Mouse (Mus musculus): ENCODE measurements around the gene Prss21. TPM values are rescaled to one million over a fixed set of nuclear protein-coding genes. Genes with fewer than 3 reads are reported as not detected.
A peak's percentile ranks its signal among the peaks of the same experiment; 100 is the strongest.

Prss21 gene
- polyA plus RNA-seq, 1 experiment from 2014 or later, result not detected

DNA sequence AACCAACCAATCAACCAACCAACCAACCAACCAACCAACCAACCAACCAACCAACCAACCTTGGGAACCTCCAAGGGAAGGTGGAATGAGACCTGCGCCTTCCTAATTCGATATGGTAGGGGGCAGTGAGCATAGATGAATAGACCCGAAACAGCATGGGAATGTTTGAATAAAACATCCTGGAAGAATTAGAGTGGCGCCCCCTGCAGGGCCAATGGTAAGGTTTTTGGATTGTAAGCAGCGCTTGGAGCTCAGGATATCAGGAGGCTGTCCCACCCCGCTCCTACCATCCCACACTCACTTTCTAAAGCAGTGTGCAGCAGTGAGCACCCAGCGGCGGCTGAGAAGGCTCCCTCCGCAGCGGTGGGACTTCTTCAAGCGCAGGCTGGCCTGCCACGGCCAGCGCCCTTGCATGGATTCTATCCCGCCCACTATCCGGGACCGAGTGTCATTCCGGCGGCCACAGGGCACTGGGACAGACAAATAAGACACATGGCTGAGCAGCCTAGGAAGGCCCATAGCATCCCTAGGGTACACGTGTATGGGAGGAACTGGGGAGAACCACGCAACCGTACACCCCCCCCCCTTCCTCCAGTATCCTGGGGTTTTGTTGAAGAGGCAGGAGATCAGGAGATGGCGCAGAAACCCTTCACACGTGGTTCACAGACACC lies 24.6 kb upstream of the Prss21 start:
- peak; percentile 5; the same call in 1 of the 2 replicates for ATAC-seq
- no peak overlapping the region for H3K9ac ChIP-seq (replicated peaks)

DNA sequence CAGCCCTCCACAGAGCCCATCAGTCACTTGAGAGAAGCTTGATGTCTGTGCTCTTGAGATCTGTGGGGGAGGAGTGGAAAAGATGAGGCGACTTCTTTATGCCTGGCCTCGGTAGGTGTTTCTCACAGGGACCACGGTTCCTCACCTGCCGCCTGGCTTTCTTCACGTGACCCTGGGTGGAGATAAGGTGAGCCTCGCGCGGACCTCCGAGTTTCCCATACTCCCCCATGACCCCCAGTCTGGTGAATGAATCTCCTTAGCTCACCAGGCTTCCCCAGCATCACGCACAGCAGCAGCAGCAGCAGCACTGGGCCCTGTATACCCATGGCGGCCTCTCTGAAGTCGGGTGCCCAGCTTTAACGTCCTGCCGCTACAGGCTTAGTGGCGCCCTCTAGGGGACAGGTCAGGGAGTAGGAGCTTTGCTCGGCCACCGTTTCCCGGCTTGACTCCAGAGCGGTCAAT lies 24.0 kb upstream of the Prss21 start, which contains the start of the genes Prss32 and Prss41:
TSS of gene Prss32 (plus strand) at position 44 of the 462 bp plus-strand sequence.
TSS of gene Prss41 (minus strand) at position 361 of the 462 bp plus-strand sequence.
- H3K9ac ChIP-seq (replicated peaks), result no peak within 1 kb of the TSS
- H3K36me3 ChIP-seq (replicated peaks; ENCODE audit: insufficient read depth, low read length), result no peaks in the 10 kb centered on the region
- TF ChIP-seq CTCF (IDR thresholded peaks at IDR 0.05; ENCODE audit: low read depth), result peak; percentile 85
- no peak for TF ChIP-seq EP300 (IDR thresholded peaks at IDR 0.05; ENCODE audit: low read depth)
- no peak within 1 kb of the TSS for H3K4me3 ChIP-seq (ENCODE audit: low read depth, low read length)
- H3K4me2 ChIP-seq (ENCODE audit: low read depth, low read length), result peak within 1 kb of the TSS; percentile 43; the same call in 1 of the 2 replicates
- no peaks in the 10 kb centered on the region for H3K4me1 ChIP-seq (ENCODE audit: insufficient read depth)
- 18% methylated on average over 19 of the region's 19 CpGs for WGBS (ENCODE audit: insufficient replicate concordance)
- no peaks in the 10 kb centered on the region for H3K9me3 ChIP-seq (ENCODE audit: low read length)
- DNase-seq (peak; percentile 76), ATAC-seq (peak; percentile 70; the same call in 1 of the 2 replicates)
- no peak within 1 kb of the TSS for H3K27ac ChIP-seq (ENCODE audit: low read depth)
- no peaks in the 10 kb centered on the region for H3K27me3 ChIP-seq (ENCODE audit: insufficient read depth, low read length)

More for the DNA sequence above, 24.6 kb upstream of the Prss21 start:
- Histone ChIP-seq H3K9me3 (ENCODE audit: low read length) (no peaks in the 10 kb centered on the region), H3K27ac (ENCODE audit: low read depth) (no peak overlapping the region), H3K4me2 (ENCODE audit: low read depth, low read length) (peak overlapping the region; percentile 43; the same call in 1 of the 2 replicates), H3K36me3 (replicated peaks; ENCODE audit: insufficient read depth, low read length) (no peaks in the 10 kb centered on the region), H3K27me3 (ENCODE audit: insufficient read depth, low read length) (no peaks in the 10 kb centered on the region), H3K4me3 (ENCODE audit: low read depth, low read length) (no peak overlapping the region), H3K4me1 (ENCODE audit: insufficient read depth) (no peaks in the 10 kb centered on the region)
- TF ChIP-seq EP300 (IDR thresholded peaks at IDR 0.05; ENCODE audit: low read depth) (no peak), CTCF (IDR thresholded peaks at IDR 0.05; ENCODE audit: low read depth) (peak; percentile 54)
- DNase-seq, result peak; percentile 43
- 55% methylated on average over 23 of the region's 23 CpGs for WGBS (ENCODE audit: insufficient replicate concordance)

DNA sequence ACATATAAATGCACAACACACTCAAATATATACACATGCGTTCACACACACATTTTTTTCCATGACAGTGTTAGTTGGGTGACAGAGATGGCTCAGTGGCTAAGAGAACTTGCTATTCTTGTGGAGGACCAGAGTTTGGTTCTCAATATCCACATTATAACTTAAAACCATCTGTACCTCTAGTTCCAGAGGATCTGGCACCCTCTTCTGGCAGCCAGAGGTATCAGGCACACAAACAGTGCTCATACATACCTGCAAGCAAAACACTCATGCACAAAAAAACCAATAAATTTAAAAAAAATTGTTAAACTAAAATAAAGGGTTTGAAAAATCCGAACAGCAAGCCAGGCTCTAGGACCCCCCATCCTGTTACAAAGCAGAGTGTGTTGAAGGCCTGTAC lies 17.8 kb upstream of the Prss21 start:
- TF ChIP-seq EP300 (IDR thresholded peaks at IDR 0.05; ENCODE audit: low read depth) (no peak), CTCF (IDR thresholded peaks at IDR 0.05; ENCODE audit: low read depth) (peak; percentile 44)
- no peak overlapping the region for H3K4me2 ChIP-seq (ENCODE audit: low read depth, low read length)
- no peaks in the 10 kb centered on the region for H3K9me3 ChIP-seq (ENCODE audit: low read length)
- no peak overlapping the region for H3K4me3 ChIP-seq (ENCODE audit: low read depth, low read length)
- no peaks in the 10 kb centered on the region for H3K4me1 ChIP-seq (ENCODE audit: insufficient read depth)
- 66% methylated on average over 2 of the region's 2 CpGs for WGBS (ENCODE audit: insufficient replicate concordance)
- H3K36me3 ChIP-seq (replicated peaks; ENCODE audit: insufficient read depth, low read length), result no peaks in the 10 kb centered on the region
- no peaks in the 10 kb centered on the region for H3K27me3 ChIP-seq (ENCODE audit: insufficient read depth, low read length)
- no peak for DNase-seq
- ATAC-seq, result no peak
- no peak overlapping the region for H3K9ac ChIP-seq (replicated peaks)
- H3K27ac ChIP-seq (ENCODE audit: low read depth), result no peak overlapping the region

DNA sequence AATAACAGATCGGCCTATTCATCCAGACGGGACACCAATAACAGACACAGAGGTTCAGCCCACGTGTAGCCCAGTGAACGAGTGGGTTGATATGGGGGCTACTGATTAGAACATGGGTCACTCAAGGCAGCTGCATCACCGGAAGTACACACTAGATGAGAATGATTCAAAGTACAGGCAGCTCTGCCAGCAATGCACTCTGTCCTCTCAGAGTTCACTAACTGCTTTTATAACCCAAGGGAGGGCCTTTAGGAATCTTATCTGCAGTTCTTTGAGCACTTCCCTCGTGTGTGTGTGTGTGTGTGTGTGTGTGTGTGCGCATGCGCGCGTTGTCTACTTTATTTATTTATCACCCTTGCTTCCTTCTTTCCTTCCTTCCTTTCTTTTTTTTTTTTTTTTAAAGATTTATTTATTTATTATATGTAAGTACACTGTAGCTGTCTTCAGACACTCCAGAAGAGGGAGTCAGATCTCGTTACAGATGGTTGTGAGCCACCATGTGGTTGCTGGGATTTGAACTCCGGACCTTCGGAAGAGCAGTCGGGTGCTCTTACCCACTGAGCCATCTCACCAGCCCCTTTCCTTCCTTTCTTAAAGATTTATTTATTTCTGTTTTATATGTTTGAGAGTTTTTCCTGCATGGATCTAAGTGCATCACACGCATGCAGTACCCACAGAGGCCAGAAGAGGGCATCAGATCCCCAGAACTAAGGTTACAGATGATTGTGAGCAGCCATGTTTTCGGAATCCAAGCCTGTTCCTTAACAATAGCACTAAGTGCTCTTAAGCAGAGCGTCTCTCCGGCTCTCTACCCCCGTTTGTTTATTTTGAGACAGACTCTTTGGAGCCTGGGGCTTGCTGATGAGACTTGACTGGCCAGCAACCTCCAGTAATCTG lies 16.8 kb upstream of the Prss21 start:
- TF ChIP-seq EP300 (IDR thresholded peaks at IDR 0.05; ENCODE audit: low read depth) (no peak), CTCF (IDR thresholded peaks at IDR 0.05; ENCODE audit: low read depth) (peak; percentile 83)
- Histone ChIP-seq H3K4me3 (ENCODE audit: low read depth, low read length) (no peak overlapping the region), H3K27me3 (ENCODE audit: insufficient read depth, low read length) (no peaks in the 10 kb centered on the region), H3K27ac (ENCODE audit: low read depth) (no peak overlapping the region), H3K4me2 (ENCODE audit: low read depth, low read length) (no peak overlapping the region), H3K36me3 (replicated peaks; ENCODE audit: insufficient read depth, low read length) (no peaks in the 10 kb centered on the region), H3K9ac (replicated peaks) (no peak overlapping the region), H3K9me3 (ENCODE audit: low read length) (no peaks in the 10 kb centered on the region), H3K4me1 (ENCODE audit: insufficient read depth) (no peaks in the 10 kb centered on the region)
- peak; percentile 56 for ATAC-seq
- 50% methylated on average over 18 of the region's 19 CpGs for WGBS (ENCODE audit: insufficient replicate concordance)
- DNase-seq, result peak; percentile 75

DNA sequence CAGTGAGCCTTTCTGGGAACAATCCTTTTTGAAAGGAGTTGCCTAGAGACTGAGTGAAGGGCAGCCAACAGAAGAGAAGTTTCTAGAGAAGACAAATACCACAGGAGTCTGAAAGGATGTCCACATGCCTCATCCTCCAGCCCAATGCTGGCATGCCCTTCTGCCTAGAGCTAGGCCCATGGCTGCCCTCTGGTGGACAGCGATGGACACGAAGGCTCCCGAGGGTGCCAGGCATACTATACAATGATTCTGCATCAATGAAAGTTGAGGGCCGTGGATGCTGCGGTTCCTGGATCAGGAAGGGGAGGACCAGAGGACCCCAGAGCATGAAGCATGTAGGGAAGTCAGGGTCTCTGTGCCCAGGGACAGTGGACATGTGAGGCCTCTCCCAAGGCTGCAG lies 14.6 kb upstream of the Prss21 start:
- ATAC-seq, result no peak
- 33% methylated on average over 5 of the region's 5 CpGs for WGBS (ENCODE audit: insufficient replicate concordance)

More for the DNA sequence above, 14.6 kb upstream of the Prss21 start:
- H3K9me3 ChIP-seq (ENCODE audit: low read length), result no peaks in the 10 kb centered on the region
- no peaks in the 10 kb centered on the region for H3K27me3 ChIP-seq (ENCODE audit: insufficient read depth, low read length)
- H3K9ac ChIP-seq (replicated peaks), result no peak overlapping the region
- no peaks in the 10 kb centered on the region for H3K4me1 ChIP-seq (ENCODE audit: insufficient read depth)
- TF ChIP-seq EP300 (IDR thresholded peaks at IDR 0.05; ENCODE audit: low read depth) (no peak), CTCF (IDR thresholded peaks at IDR 0.05; ENCODE audit: low read depth) (peak; percentile 83)
- H3K4me3 ChIP-seq (ENCODE audit: low read depth, low read length), result no peak overlapping the region
- no peaks in the 10 kb centered on the region for H3K36me3 ChIP-seq (replicated peaks; ENCODE audit: insufficient read depth, low read length)
- H3K27ac ChIP-seq (ENCODE audit: low read depth), result no peak overlapping the region
- peak; percentile 74 for DNase-seq
- H3K4me2 ChIP-seq (ENCODE audit: low read depth, low read length), result no peak overlapping the region
